Mouse (Mus musculus): ENCODE data around the gene C530008M17Rik. TPM values are rescaled to one million over a fixed set of nuclear protein-coding genes. Genes with fewer than 3 reads are reported as not detected.

Gene C530008M17Rik
- polyA plus RNA-seq, 1 experiment from 2014 or later = 58.3 TPM

GRCm38 (mm10) chr5:76675369-76675768, 19.1 kb downstream of the C530008M17Rik start:
- no peak overlapping the region for H3K4me3 ChIP-seq (ENCODE audit: low read depth, low read length)
- no peak overlapping the region for H3K4me2 ChIP-seq (ENCODE audit: low read length)
- no peak for ATAC-seq
- H3K4me1 ChIP-seq (ENCODE audit: control insufficient read depth, insufficient read depth, low read length) = no peaks in the 10 kb centered on the region
- no peak overlapping the region for H3K27ac ChIP-seq (ENCODE audit: low read length)
- H3K27me3 ChIP-seq (ENCODE audit: control insufficient read depth, insufficient read depth, low read depth, low read length) = no peaks in the 10 kb centered on the region
- no peak overlapping the region for H3K9ac ChIP-seq (ENCODE audit: low read depth, low read length)
- WGBS = 79% methylated on average over 4 of the region's 4 CpGs
- H3K9me3 ChIP-seq (replicated peaks; ENCODE audit: control insufficient read depth, low read length, poor library complexity, severe bottlenecking) = no peaks in the 10 kb centered on the region; the same call in 1 of the 2 replicates
- H3K36me3 ChIP-seq (ENCODE audit: control insufficient read depth, insufficient read depth, low read length) = peaks cover 2% of the 10 kb centered on the region

- no peak overlapping the region for H3K9ac ChIP-seq (ENCODE audit: low read depth, low read length)
- H3K4me1 ChIP-seq (ENCODE audit: control insufficient read depth, insufficient read depth, low read length) = peaks cover 26% of the 10 kb centered on the region
- no peak overlapping the region for H3K4me3 ChIP-seq (ENCODE audit: low read depth, low read length)
- H3K9me3 ChIP-seq (replicated peaks; ENCODE audit: control insufficient read depth, low read length, poor library complexity, severe bottlenecking) = no peaks in the 10 kb centered on the region; the same call in 1 of the 2 replicates
- 84% methylated on average over 3 of the region's 3 CpGs for WGBS
- no peak for ATAC-seq
- no peaks in the 10 kb centered on the region for H3K27me3 ChIP-seq (ENCODE audit: control insufficient read depth, insufficient read depth, low read depth, low read length)
- peak overlapping the region; percentile 56; the same call in 1 of the 2 replicates for H3K27ac ChIP-seq (ENCODE audit: low read length)
- H3K4me2 ChIP-seq (ENCODE audit: low read length) = no peak overlapping the region
- H3K36me3 ChIP-seq (ENCODE audit: control insufficient read depth, insufficient read depth, low read length) = peaks cover 2% of the 10 kb centered on the region; the same call in 1 of the 2 replicates
Observed at GRCm38 (mm10) chr5:76680959-76681358, 24.6 kb downstream of the C530008M17Rik start.

GRCm38 (mm10) chr5:76681895-76682656, 25.8 kb downstream of the C530008M17Rik start:
- peak overlapping the region; percentile 55 for H3K27ac ChIP-seq (ENCODE audit: low read length)
- 51% methylated on average over 4 of the region's 4 CpGs for WGBS
- no peaks in the 10 kb centered on the region for H3K27me3 ChIP-seq (ENCODE audit: control insufficient read depth, insufficient read depth, low read depth, low read length)
- no peak overlapping the region for H3K4me2 ChIP-seq (ENCODE audit: low read length)
- H3K9me3 ChIP-seq (replicated peaks; ENCODE audit: control insufficient read depth, low read length, poor library complexity, severe bottlenecking) = no peaks in the 10 kb centered on the region; the same call in 1 of the 2 replicates
- H3K36me3 ChIP-seq (ENCODE audit: control insufficient read depth, insufficient read depth, low read length) = peaks cover 2% of the 10 kb centered on the region; the same call in 1 of the 2 replicates
- H3K4me1 ChIP-seq (ENCODE audit: control insufficient read depth, insufficient read depth, low read length) = peaks cover 26% of the 10 kb centered on the region
- peak; percentile 63 for ATAC-seq
- H3K4me3 ChIP-seq (ENCODE audit: low read depth, low read length) = no peak overlapping the region
- H3K9ac ChIP-seq (ENCODE audit: low read depth, low read length) = no peak overlapping the region

- Histone ChIP-seq H3K9ac (ENCODE audit: low read depth, low read length) (no peak overlapping the region), H3K27me3 (ENCODE audit: control insufficient read depth, insufficient read depth, low read depth, low read length) (no peaks in the 10 kb centered on the region), H3K4me1 (ENCODE audit: control insufficient read depth, insufficient read depth, low read length) (peaks cover 26% of the 10 kb centered on the region), H3K4me3 (ENCODE audit: low read depth, low read length) (no peak overlapping the region), H3K36me3 (ENCODE audit: control insufficient read depth, insufficient read depth, low read length) (no peaks in the 10 kb centered on the region), H3K9me3 (replicated peaks; ENCODE audit: control insufficient read depth, low read length, poor library complexity, severe bottlenecking) (no peaks in the 10 kb centered on the region; the same call in 1 of the 2 replicates), H3K27ac (ENCODE audit: low read length) (peak overlapping the region; percentile 67), H3K4me2 (ENCODE audit: low read length) (peak overlapping the region; percentile 32)
- no peak; the same call in 1 of the 2 replicates for ATAC-seq
- WGBS = 30% methylated on average over 5 of the region's 5 CpGs
Observed at GRCm38 (mm10) chr5:76683455-76683854, 27.1 kb downstream of the C530008M17Rik start.

GRCm38 (mm10) chr5:76684658-76685605, 28.6 kb downstream of the C530008M17Rik start:
- H3K4me2 ChIP-seq (ENCODE audit: low read length) = no peak overlapping the region
- 93% methylated on average over 15 of the region's 15 CpGs for WGBS
- no peaks in the 10 kb centered on the region for H3K36me3 ChIP-seq (ENCODE audit: control insufficient read depth, insufficient read depth, low read length)
- no peaks in the 10 kb centered on the region for H3K27me3 ChIP-seq (ENCODE audit: control insufficient read depth, insufficient read depth, low read depth, low read length)
- H3K4me3 ChIP-seq (ENCODE audit: low read depth, low read length) = no peak overlapping the region
- no peak overlapping the region for H3K9ac ChIP-seq (ENCODE audit: low read depth, low read length)
- no peak overlapping the region for H3K27ac ChIP-seq (ENCODE audit: low read length)
- no peaks in the 10 kb centered on the region; the same call in 1 of the 2 replicates for H3K9me3 ChIP-seq (replicated peaks; ENCODE audit: control insufficient read depth, low read length, poor library complexity, severe bottlenecking)
- peaks cover 26% of the 10 kb centered on the region for H3K4me1 ChIP-seq (ENCODE audit: control insufficient read depth, insufficient read depth, low read length)
- ATAC-seq = no peak

- no peak overlapping the region for H3K4me2 ChIP-seq (ENCODE audit: low read length)
- no peaks in the 10 kb centered on the region for H3K9me3 ChIP-seq (replicated peaks; ENCODE audit: control insufficient read depth, low read length, poor library complexity, severe bottlenecking)
- H3K4me1 ChIP-seq (ENCODE audit: control insufficient read depth, insufficient read depth, low read length) = peaks cover 10% of the 10 kb centered on the region
- H3K4me3 ChIP-seq (ENCODE audit: low read depth, low read length) = no peak overlapping the region
- H3K27ac ChIP-seq (ENCODE audit: low read length) = no peak overlapping the region
- H3K36me3 ChIP-seq (ENCODE audit: control insufficient read depth, insufficient read depth, low read length) = no peaks in the 10 kb centered on the region
- 89% methylated on average over 10 of the region's 10 CpGs for WGBS
- H3K9ac ChIP-seq (ENCODE audit: low read depth, low read length) = no peak overlapping the region
- no peak for ATAC-seq
- no peaks in the 10 kb centered on the region for H3K27me3 ChIP-seq (ENCODE audit: control insufficient read depth, insufficient read depth, low read depth, low read length)
Observed at GRCm38 (mm10) chr5:76687961-76688600, 31.8 kb downstream of the C530008M17Rik start.

GRCm38 (mm10) chr5:76688643-76689042, 32.3 kb downstream of the C530008M17Rik start:
- H3K4me1 ChIP-seq (ENCODE audit: control insufficient read depth, insufficient read depth, low read length) = peaks cover 5% of the 10 kb centered on the region; the same call in 1 of the 2 replicates
- no peak overlapping the region for H3K9ac ChIP-seq (ENCODE audit: low read depth, low read length)
- no peak overlapping the region for H3K27ac ChIP-seq (ENCODE audit: low read length)
- no peaks in the 10 kb centered on the region for H3K9me3 ChIP-seq (replicated peaks; ENCODE audit: control insufficient read depth, low read length, poor library complexity, severe bottlenecking)
- WGBS = 75% methylated on average over 6 of the region's 6 CpGs
- H3K36me3 ChIP-seq (ENCODE audit: control insufficient read depth, insufficient read depth, low read length) = no peaks in the 10 kb centered on the region
- H3K4me2 ChIP-seq (ENCODE audit: low read length) = no peak overlapping the region
- H3K4me3 ChIP-seq (ENCODE audit: low read depth, low read length) = no peak overlapping the region
- H3K27me3 ChIP-seq (ENCODE audit: control insufficient read depth, insufficient read depth, low read depth, low read length) = no peaks in the 10 kb centered on the region
- ATAC-seq = no peak

- Histone ChIP-seq H3K36me3 (ENCODE audit: control insufficient read depth, insufficient read depth, low read length) (no peaks in the 10 kb centered on the region), H3K4me1 (ENCODE audit: control insufficient read depth, insufficient read depth, low read length) (no peaks in the 10 kb centered on the region; the same call in 1 of the 2 replicates), H3K27me3 (ENCODE audit: control insufficient read depth, insufficient read depth, low read depth, low read length) (no peaks in the 10 kb centered on the region), H3K27ac (ENCODE audit: low read length) (no peak overlapping the region), H3K4me2 (ENCODE audit: low read length) (no peak overlapping the region), H3K9me3 (replicated peaks; ENCODE audit: control insufficient read depth, low read length, poor library complexity, severe bottlenecking) (no peaks in the 10 kb centered on the region), H3K4me3 (ENCODE audit: low read depth, low read length) (no peak overlapping the region), H3K9ac (ENCODE audit: low read depth, low read length) (no peak overlapping the region)
- 74% methylated on average over 5 of the region's 5 CpGs for WGBS
- ATAC-seq = no peak
Observed at GRCm38 (mm10) chr5:76690177-76690593, 33.9 kb downstream of the C530008M17Rik start.
